Mouse (Mus musculus): ENCODE measurements around the gene Zfp579.

GRCm38 (mm10) chr7:5008229-5008628 is 12.3 kb upstream of the Zfp579 start:
- TF ChIP-seq POLR2A (IDR thresholded peaks at IDR 0.05; ENCODE audit: low read depth, low read length) (no peak), CTCF (IDR thresholded peaks at IDR 0.05; ENCODE audit: borderline replicate concordance, insufficient read depth, low read length) (no peak)
